Mouse (Mus musculus) v-Abl transformed pro-B cells (cell line): ENCODE measurements around the gene Nup214.
"Not testable (repeated sequence)": the region's sequence is repeated elsewhere in the genome, so short reads cannot be mapped to it uniquely, and the experiment has no call there.

Experiments used
- in situ Hi-C, 2 experiments: fragments of 400-800 bp; cut with MboI; formaldehyde crosslinking; loops; one replicate each; pipeline ENCODE4 v1.15.1; 2025; ENCODE audit not compliant: unreplicated experiment in 2 of 2

The Nup214 gene

GRCm38 (mm10) chr2:32037279-32037858 lies 63.1 kb downstream of the Nup214 start:
- in situ Hi-C loops, result loop anchor here in 1 of 2 experiments (5.0 kb wide), 1 partner anchor 45 kb away; the partner anchor contains the start of gene Fam78a

DNA sequence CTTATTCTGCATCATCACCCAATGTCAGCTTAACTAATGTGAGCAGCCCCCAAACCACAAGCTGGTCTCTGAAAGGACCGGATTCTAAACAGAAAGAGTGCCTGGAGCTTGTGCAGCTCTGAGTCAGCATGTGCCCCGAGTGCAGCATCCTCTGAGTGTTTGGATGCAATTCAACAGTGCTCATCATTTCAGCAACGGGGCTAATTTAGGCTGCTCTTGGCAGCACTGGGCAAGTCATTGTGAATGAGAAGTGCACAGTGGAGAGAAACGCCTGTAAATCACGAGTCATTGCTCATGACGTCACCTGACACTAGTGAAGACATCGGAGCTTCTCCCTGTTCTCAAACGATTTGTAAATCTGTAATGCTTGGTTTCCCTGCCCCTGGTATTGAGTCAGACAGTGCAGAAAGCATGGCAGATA lies 64.4 kb downstream of the Nup214 start:
- in situ Hi-C loops, result loop anchor here in 1 of 2 experiments (5.0 kb wide), 1 partner anchor 44 kb away; the partner anchor contains the start of gene Fam78a

- in situ Hi-C loops, result not testable (repeated sequence)
Measured at GRCm38 (mm10) chr2:32040646-32041045, 66.4 kb downstream of the Nup214 start.

- in situ Hi-C loops, result no loop called here
Measured at GRCm38 (mm10) chr2:32041087-32041486, 66.9 kb downstream of the Nup214 start.

GRCm38 (mm10) chr2:32043836-32044235 lies 69.6 kb downstream of the Nup214 start:
- in situ Hi-C loops, result no loop called here

GRCm38 (mm10) chr2:32045375-32045774 lies 71.1 kb downstream of the Nup214 start:
- in situ Hi-C loops, result no loop called here

GRCm38 (mm10) chr2:32046009-32046408 lies 71.8 kb downstream of the Nup214 start:
- in situ Hi-C loops, result no loop called here

DNA sequence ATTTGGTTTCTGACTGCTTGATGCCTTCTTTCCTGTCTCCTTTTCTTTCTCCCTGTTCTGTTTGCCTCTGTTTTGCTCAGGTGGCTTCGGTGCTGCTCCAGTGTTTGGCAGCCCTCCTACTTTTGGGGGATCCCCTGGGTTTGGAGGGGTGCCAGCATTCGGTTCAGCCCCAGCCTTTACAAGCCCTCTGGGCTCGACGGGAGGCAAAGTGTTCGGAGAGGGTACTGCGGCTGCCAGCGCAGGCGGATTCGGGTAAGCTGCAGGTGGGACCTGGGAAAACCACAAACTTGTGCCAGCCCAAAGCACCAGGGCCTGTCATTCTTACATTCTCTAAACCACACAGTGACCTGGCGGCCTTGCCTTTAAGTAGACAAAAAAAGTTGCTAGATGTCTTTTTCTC lies 73.1 kb downstream of the Nup214 start:
- in situ Hi-C loops, result no loop called here

- in situ Hi-C loops, result no loop called here
Measured at GRCm38 (mm10) chr2:32051791-32052190, 77.6 kb downstream of the Nup214 start.

- in situ Hi-C loops, result no loop called here
Measured at GRCm38 (mm10) chr2:32052418-32052817, 78.2 kb downstream of the Nup214 start.

DNA sequence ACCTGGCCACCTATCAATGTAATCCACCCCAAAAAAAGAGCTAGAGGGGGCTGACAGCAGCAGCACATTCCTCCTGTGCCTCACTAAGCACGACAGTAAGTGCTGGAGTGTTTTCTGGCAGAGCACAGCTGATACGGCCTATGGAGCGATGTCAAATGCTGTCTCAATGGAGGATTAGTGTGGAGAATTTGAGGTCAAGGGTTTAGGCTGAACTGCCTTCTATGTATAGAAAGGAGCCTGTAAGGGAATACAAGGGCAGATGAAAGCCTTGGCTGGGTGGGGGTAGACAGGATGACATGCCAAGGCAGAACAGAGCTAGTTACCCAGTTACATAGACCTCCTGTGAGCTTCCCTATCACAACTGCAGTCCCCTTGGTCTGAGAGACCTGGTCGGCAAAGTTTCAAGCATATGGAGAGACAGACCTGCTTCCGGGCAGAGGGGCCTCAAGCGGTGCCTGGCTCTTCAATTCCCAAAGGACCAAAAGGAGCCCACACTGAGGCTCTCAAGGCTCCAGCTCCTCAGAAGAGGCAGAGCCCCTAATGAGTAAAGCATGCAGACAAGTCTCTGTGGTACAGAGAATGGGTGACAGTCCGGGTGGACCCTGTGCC lies 81.2 kb downstream of the Nup214 start:
- in situ Hi-C loops, result no loop called here

DNA sequence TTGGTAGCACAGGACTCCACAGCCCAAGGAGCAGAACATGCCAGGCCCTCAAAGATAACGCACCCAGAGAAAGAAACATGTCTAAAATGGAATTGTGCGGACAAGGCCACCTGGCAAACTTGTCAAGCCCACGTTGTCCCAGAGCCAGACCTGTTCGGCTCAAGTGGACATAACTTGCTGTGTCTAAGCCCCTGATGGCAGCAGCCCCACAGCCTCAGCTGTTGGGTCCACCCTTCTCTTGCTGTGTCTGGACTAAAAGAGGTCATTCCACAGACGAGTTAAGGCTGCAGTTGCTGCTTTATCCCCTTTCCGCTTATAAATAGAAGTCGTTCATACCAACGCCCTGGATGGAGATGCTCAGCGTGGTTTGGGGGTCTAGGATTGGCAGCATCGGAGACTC lies 82.3 kb downstream of the Nup214 start:
- in situ Hi-C loops, result no loop called here

- in situ Hi-C loops, result no loop called here
Measured at GRCm38 (mm10) chr2:32057360-32057759, 83.1 kb downstream of the Nup214 start.

GRCm38 (mm10) chr2:32057794-32058193 lies 83.6 kb downstream of the Nup214 start:
- in situ Hi-C loops, result no loop called here

DNA sequence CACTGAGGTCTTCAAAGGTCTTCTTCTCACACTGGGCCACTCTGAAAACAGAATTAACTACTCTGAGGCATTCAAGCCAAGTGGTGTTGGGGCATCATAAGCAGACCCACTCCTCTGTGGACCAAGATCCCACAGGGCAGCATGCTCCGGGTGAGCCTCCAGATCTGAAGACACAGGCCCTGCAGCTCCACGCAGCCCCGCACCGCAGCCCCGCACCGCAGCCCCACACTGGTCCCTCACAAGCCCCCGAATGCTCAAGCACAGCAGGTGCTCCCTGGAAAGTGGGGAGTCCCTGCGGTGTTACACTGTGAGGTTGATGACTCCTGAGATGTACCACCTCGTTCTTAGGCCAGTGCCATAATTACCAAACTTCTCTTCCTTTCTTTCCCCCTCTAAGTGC lies 84.0 kb downstream of the Nup214 start:
- in situ Hi-C loops, result no loop called here

- in situ Hi-C loops, result no loop called here
Measured at GRCm38 (mm10) chr2:32058716-32059115, 84.5 kb downstream of the Nup214 start.

GRCm38 (mm10) chr2:32059613-32060012 lies 85.4 kb downstream of the Nup214 start:
- in situ Hi-C loops, result no loop called here

DNA sequence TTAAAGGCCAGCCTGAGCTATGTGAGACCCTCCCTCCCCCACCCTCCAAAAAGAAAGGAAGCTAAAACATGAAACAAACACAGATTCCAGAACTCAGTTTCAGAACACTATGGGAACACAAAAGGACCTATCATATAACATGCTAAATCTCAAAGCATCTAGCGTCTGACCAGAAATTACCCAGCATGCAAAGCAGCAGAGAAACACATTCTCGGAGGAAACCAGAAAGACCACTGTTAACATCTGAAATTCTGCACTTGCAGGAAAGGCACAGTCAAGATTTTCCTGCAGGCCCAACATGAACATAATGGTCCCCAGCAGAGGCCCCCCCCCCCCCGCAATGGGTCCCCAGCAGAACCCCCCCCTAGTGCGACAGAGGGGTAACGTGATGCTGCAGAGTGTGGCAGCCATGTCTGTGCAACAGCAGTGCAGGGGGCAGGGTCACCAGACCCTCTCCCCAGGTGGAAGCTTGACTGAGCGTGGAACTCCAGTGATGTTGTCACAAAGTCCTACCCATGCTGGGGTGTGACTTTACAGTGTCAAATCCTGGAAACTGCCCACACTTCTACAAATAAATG lies 86.1 kb downstream of the Nup214 start:
- in situ Hi-C loops, result no loop called here

GRCm38 (mm10) chr2:32061189-32061588 lies 87.0 kb downstream of the Nup214 start:
- in situ Hi-C loops, result no loop called here

DNA sequence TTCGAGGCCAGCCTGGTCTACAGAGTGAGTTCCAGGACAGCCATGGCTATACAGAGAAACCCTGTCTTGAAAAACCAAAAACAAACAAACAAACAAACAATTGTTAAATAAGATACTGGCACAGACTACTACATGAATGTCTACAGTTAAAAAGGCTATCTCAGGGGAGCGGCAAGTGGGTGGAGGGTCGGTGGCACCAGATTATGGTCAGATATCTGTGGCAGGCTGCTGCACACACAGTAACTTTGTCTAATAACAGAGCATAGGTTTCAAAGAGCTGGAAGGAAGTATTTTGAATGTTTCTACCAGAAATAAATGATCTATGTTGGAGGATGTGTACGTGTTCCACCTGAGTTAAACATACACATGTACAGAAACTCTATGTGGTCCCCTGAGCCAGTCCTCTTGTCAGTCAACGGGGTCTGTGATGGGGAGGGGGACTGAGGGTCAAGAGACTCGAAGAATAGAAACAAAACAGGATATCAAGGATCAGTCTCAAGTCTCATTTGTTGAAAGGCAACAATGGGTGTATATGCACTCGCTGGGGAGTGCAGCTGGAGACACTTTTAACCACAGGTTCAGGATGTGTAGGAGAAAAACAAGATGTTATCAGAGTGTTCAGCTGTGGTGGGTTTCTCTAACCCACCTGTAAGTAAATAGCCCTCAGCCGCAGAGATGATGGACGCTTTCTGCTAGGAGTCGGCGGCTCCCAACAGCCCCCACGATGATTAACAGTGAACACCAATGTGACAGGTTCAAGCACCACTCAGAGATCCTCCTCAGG lies 87.7 kb downstream of the Nup214 start:
- in situ Hi-C loops, result no loop called here
